Mouse (Mus musculus) embryonic fibroblast, embryonic 13.5 days (primary cell): ENCODE data around the gene Pop5.
A peak's percentile ranks its signal among the peaks of the same experiment; 100 is the strongest.

Experiments used
- CTCF ChIP-seq: IDR thresholded peaks from 2 replicates; pipeline ENCODE4 v1.5.1; 2011; ENCODE audit warnings: mild to moderate bottlenecking, control low read depth, low read length, moderate library complexity, borderline replicate concordance; ENCODE audit not compliant: insufficient read depth
- POLR2A ChIP-seq: IDR thresholded peaks from 2 replicates; pipeline ENCODE4 v1.6.1; 2011; ENCODE audit warnings: low read depth, mild to moderate bottlenecking, control low read depth, low read length, moderate library complexity

DNA sequence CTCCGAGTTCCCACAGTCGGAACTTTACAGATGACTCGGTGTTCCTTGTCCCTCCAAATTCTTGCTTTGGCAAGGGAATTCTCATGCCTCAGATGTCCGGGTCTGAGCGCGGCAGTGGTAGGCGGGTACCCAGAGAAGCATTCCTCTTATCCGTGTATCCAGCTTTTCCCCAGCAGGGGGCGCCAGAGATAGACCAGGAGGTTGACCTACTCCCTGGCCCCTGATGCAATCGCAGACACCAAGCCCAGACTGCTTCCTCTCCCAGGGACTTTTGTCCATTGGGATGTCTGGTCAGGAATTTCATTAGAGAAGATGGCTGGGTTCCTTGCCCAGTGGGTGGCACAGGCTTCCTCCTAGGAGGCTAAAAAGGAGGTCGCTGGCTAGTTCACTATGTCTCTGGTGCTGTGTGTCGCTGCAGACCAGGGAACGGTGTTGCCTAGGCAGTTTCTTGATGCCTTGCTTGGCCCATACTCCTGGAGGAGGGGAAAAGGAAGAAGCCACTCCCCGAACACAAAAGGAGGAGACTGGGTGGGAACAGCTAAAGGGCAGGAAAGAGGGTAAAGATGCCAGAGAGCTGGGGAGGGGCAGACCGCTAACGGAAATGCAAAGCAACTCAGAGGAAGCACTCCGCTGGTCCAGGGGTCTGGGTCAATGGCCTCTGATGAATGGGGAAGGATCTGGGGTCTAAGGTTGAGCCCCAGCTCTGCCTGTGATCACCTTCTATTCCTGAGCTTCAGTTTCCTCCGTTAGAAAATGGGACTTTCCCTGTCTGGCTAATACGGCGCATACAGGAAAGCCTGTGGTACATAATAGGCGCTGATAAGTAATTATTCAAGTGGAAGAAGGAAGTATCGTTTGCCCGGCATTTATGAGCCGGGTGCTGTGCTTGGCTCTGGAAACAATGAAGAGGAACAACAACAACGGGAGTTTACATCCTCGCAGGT lies 48.2 kb upstream of the Pop5 start:
- TF ChIP-seq POLR2A, result peak; percentile 81
- peak; percentile 48; the same call in 1 of the 2 replicates for TF ChIP-seq CTCF
